Mouse (Mus musculus) frontal cortex, adult 2 months (tissue): ENCODE results near the gene Il4. TPM values are rescaled to one million over a fixed set of nuclear protein-coding genes. Genes with fewer than 3 reads are reported as not detected.

Experiments used
- DNase-seq, 2 experiments: peaks; one replicate each; pipeline ENCODE4 v3.0.0; 2022; ENCODE audit warnings: low spot score in 1 of 2; ENCODE audit errors: extremely low spot score in 1 of 2
- polyA plus RNA-seq: library from polyadenylated mRNA; depleted of rRNA; stranded (reverse); fragments of >200 nt; gene quantifications from 2 replicates; pipeline ENCODE4 v1.2.3, GENCODE M21; 2012; rRNA removed

Il4 gene
- polyA plus RNA-seq: not detected in 2 replicates

- DNase-seq: no peak
Measured at GRCm38 (mm10) chr11:53618619-53619198, at the start of gene Il4. Gene Il4 (minus strand): TSS chr11:53618669.

DNA sequence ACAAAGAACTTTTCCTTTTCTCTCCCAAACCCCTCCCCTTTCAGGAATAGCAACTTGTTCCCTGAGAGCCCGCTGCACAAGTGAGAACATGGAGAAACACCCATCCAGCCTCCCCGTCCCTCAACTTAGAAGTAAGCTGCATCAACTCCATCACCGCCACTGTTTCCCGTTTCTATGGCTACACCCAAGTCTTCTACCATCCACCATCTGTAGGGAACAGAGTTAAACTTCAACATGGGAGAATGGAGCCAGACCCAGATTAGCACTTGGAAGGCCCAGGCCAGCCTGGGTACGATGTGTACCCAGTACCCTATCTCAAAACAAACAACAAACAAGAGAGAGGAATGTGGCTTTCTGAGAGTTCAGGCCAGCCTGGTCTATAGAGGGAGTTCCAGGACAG lies 45.6 kb upstream of the Il4 start:
- no peak for DNase-seq

GRCm38 (mm10) chr11:53662794-53663674 lies 44.6 kb upstream of the Il4 start:
- peak; percentile 48 to 73 for DNase-seq

- no peak for DNase-seq
Measured at GRCm38 (mm10) chr11:53657828-53658227, 39.4 kb upstream of the Il4 start.

DNA sequence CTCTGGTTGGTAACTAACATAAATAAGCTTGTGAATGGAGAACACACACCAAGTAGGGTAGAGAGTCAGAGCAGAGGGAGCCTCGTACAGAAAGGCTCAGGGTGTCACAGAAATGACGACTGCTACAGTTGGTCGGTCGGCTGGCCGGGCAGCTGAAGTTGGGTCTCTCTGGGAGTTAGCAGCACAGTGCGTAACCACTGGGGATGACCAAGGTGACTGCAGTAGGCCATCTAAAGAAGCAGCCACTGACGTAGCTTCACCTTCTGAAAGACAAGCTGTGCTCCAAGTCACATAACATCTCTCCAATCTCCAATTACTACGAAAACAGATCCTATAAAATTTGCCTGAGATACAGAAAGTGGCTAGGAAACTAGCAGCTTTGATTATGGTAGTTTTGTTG lies 38.9 kb upstream of the Il4 start:
- no peak for DNase-seq

DNA sequence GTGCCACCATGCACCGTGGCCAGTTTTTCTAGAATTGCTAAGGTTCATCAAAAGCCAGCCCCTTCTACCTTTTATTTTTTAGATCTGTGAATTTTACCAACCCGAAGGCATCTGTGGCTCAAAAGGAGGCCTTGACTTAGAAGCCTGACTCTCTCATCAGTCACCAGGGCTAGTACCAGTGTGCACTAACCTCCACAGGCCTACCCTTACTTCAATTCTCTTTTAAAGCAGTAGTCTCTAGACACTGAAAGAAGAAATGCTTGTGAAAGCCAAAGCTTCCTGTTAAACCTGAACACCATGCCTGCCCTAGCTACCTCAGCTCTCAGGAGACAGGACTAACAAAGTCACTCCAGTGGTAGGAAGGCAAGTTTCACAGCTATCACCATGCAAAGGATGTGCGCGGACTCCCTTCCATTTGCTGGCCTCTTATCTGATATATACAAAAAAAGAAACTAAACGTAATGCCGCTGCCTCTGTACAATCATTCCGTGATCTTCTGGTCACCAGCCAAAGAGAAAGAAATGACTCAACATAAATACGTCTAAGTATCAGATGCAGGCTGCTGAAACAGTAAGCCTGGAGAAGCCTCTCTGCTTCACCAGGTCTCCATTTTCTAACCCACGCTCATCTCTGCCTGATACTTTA lies 38.2 kb upstream of the Il4 start:
- peak in 1 of 2 experiments; percentile 39 for DNase-seq

DNA sequence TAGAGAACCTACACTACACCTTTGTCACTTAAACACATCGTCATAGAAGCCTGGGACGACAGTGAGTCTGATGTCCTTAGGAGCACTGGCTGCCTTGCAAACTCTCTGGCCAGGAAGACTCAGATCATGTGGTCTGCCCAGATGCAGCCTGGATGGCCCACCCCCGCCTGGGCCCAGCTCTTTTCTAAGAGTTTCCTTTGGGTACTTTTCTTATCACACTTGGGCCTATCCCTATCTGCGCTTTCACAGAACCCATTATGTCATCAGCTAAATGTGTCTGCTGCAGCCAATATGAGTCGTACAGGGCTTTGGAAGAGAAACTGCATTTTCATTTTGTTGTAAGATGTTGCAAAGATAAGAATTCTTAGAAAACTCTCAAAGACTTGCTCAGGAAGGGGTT lies 36.6 kb upstream of the Il4 start:
- no peak for DNase-seq

DNA sequence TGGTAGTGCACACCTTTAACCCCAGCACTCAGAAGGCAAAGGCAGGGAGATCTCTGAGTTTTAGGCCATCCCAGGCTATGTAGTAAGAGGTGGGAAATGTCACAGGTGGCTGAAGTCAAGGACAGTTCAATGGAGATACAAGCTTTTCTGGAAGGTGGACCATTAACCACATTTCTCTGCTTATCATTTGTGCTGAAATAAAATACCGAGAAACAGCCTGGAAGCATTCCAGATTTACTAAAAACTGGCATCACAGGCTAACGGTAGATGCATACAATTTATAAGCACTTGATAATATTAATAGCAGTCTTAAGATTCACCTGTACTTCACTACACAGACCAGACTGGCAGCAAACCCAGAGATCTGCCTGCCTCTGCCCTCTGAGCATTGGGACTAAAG lies 34.0 kb upstream of the Il4 start:
- DNase-seq: no peak

GRCm38 (mm10) chr11:53651441-53651840 lies 33.0 kb upstream of the Il4 start:
- no peak for DNase-seq

GRCm38 (mm10) chr11:53644017-53644416 lies 25.5 kb upstream of the Il4 start:
- no peak for DNase-seq

DNA sequence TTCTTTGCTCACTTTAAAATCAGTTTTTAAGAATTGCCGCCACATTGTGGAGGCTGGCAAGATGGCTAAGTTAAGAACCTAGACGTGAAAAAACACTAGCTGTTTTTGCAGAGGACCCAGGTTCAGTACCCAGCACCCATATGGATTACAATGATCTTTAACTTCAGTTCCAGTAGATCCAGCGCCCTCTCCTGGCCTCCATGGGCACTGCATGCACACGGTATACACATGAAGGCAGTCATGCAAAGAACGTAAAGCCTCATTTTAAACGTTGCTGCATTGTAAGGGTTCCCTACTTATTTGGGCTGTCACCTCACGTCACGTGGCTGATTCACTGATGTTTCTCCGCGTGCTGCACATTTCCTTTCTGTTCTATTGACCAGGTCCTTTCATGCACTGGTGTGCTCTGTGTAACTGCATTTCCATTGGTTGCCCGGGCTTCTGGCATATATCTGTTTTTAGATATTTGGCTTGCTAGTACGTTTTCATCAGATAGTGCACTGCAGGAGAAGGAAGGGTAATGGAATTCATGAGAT lies 24.3 kb upstream of the Il4 start:
- DNase-seq: no peak

GRCm38 (mm10) chr11:53637803-53638260 lies 19.4 kb upstream of the Il4 start:
- DNase-seq: no peak

DNA sequence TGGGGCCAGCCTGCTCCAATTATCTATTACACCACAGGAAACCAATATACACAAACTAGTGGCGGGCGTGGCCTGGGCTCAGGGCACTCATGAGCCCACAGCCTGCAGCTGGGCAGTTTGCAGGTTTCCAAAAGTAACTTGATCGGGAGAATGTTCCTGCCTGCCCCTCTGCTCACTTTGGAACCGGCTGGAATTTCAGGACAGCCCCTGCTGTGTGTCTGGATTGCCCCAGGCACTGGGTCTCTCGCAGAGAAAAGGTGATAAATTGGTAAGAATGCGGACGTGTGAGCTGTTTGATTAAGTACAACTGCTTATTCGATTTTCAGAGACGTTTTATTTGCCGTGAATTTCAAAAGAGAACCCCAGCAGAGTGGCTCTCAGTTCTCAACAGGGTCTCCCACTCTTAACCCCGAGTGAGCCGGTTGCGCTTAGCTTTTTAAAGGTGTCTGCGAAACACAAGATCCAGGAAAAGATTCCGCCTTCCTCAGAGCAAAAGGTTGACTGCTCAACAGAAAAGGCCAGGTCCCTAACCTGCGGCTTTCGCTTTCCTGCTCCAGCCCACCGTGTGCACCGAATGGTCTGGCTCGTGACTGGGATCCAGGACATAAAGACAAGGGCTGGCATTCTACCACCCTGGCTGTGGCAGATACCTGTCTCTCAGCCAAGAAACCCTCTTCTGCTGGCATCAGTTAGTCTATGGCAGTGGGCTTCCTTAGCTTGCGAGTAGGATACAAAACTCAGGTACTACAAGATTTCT lies 18.8 kb upstream of the Il4 start:
- DNase-seq: no peak

DNA sequence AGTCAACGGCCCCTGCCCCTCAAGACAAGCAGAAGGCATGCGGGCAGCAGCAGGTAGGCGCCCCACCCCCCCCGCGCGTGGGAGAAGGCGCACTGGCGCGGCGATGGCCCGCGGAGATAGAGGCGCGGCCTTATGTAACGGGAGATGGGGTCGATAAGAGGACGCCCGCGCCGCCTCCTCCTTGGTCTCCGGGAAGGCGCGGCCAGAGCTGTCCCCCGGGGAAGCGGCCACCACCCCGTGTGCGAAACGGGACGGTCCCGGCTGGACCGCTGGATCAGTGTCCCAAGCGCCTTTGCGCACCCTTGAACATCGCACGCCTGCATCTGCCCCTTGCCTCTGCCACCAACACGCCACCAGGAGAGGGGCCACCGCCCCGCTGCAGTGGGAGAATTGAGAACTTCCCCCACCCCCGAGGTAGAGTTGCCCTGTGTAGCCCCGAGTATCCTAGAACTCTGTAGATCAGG lies 17.7 kb upstream of the Il4 start:
- DNase-seq: peak in 1 of 2 experiments; percentile 57

DNA sequence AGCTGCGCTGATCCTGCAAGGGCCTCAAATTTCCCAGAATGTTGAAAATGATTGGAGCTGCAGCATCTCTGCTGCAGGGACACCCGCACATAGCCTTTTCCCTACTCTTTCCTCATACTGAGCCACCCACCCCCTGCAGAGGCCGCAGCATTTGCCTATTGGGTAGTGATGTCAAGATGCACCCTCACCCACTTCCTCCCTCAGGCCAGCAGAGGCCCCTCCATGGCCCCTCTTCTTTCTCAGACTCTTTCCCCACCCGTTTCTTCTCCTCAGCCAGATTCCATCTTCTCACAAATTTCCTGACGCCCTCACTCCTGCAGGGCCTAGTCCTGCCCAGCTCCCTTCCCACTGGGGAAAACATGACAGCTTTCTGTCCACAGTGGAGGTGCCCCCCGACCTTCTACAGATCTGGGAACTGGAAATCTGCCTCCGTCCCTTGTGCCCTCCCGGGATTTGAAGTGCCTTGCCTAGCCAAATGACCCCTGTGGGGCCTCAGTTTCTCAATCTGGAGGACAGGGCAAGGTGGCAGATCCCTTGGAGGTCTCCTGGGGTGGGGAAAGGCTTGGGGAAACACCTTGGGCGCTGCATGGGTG lies 17.2 kb upstream of the Il4 start:
- DNase-seq: no peak

- no peak for DNase-seq
Measured at GRCm38 (mm10) chr11:53634556-53634955, 16.1 kb upstream of the Il4 start, which contains the start of gene Il13. Gene Il13 (minus strand): TSS chr11:53634702.

GRCm38 (mm10) chr11:53633644-53634043 lies 15.2 kb upstream of the Il4 start:
- no peak for DNase-seq

DNA sequence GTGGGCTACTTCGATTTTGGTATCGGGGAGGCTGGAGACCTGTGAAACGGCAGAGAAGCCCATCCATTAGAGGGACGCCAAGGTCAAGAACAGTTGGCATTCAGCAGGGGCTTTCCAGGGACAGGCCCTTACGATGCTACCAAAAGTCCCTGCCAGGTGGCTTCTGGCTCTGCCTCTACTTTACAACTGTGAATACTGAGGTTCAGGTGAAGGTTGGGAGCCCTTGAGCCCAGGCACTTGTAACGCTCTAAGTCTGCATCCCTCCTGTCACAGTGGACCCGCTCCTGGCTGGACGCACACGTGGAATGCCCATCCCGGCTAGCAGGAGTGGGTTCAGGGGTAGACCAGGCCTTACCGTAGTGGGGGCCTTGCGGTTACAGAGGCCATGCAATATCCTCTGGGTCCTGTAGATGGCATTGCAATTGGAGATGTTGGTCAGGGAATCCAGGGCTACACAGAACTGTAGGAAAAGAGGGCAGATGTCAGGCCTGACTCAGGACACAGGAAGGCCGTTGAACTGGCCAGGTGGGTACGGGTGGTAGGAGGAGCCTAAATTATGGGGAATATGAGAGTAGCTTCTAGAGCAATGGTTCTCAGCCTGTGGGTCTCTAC lies 13.8 kb upstream of the Il4 start:
- DNase-seq: peak in 1 of 2 experiments; percentile 25

DNA sequence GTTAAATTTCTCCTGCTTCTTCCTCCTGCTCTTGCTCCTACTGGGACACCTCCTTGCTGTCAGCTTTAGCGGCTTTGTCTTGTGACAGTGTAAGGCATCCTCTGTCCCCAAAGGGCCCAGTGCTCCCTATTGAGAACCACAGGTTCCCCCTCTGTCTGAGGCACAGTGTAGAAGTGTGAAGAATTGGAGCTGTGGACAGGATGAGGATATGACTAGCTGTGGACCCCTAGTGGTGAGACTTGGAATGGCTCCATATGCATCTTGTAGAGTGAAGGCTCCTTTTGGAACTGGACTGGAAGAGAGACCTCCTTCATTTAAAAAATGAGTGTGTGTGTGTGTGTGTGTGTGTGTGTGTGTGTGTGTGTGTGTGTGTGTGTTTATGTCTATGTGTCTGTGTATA lies 9.4 kb upstream of the Il4 start:
- DNase-seq: peak; percentile 44 to 93
